Mouse (Mus musculus): Measurements from ENCODE around the gene Znfx1. TPM values are rescaled to one million over a fixed set of nuclear protein-coding genes. Genes with fewer than 3 reads are reported as not detected.

Znfx1 gene
- total RNA-seq (2021) = 49.2 and 51.7 TPM in 2 replicates
- long read RNA-seq, full-length matches to known transcripts = 1 of 12 reads
- long read RNA-seq, partial matches to known transcripts = 5 of 12 reads
- long read RNA-seq, other reads (novel, unspliced or antisense) = 6 of 12 reads

- DNase-seq = peak; percentile 93
Observed at GRCm38 (mm10) chr2:167062965-167063880, at the start of gene Znfx1. Gene Znfx1, minus strand, starts transcription at chr2:167063015.

GRCm38 (mm10) chr2:167112259-167112658, 49.4 kb upstream of the Znfx1 start:
- no peak for DNase-seq

- DNase-seq = no peak
Observed at GRCm38 (mm10) chr2:167109506-167109905, 46.7 kb upstream of the Znfx1 start.

- DNase-seq = no peak
Observed at GRCm38 (mm10) chr2:167103546-167103945, 40.7 kb upstream of the Znfx1 start.

GRCm38 (mm10) chr2:167101743-167102441, 39.1 kb upstream of the Znfx1 start:
- DNase-seq = peak; percentile 35

GRCm38 (mm10) chr2:167094688-167095087, 31.9 kb upstream of the Znfx1 start:
- no peak for DNase-seq

GRCm38 (mm10) chr2:167093171-167093900, 30.5 kb upstream of the Znfx1 start:
- DNase-seq = no peak

- no peak for DNase-seq
Observed at GRCm38 (mm10) chr2:167090271-167090670, 27.5 kb upstream of the Znfx1 start.

GRCm38 (mm10) chr2:167086836-167087235, 24.0 kb upstream of the Znfx1 start:
- no peak for DNase-seq

- no peak for DNase-seq
Observed at GRCm38 (mm10) chr2:167086092-167086491, 23.3 kb upstream of the Znfx1 start.

- DNase-seq = no peak
Observed at GRCm38 (mm10) chr2:167081639-167082038, 18.8 kb upstream of the Znfx1 start.

- DNase-seq = no peak
Observed at GRCm38 (mm10) chr2:167081135-167081534, 18.3 kb upstream of the Znfx1 start.

GRCm38 (mm10) chr2:167080387-167080786, 17.6 kb upstream of the Znfx1 start:
- no peak for DNase-seq

- DNase-seq = no peak
Observed at GRCm38 (mm10) chr2:167079535-167080257, 16.9 kb upstream of the Znfx1 start.

- no peak for DNase-seq
Observed at GRCm38 (mm10) chr2:167078931-167079495, 16.2 kb upstream of the Znfx1 start.

GRCm38 (mm10) chr2:167078486-167078885, 15.7 kb upstream of the Znfx1 start:
- no peak for DNase-seq

- DNase-seq = no peak
Observed at GRCm38 (mm10) chr2:167077199-167077962, 14.6 kb upstream of the Znfx1 start.

- DNase-seq = no peak
Observed at GRCm38 (mm10) chr2:167076759-167077158, 13.9 kb upstream of the Znfx1 start.

- DNase-seq = no peak
Observed at GRCm38 (mm10) chr2:167076352-167076751, 13.5 kb upstream of the Znfx1 start.

GRCm38 (mm10) chr2:167074587-167074986, 11.8 kb upstream of the Znfx1 start:
- no peak for DNase-seq
